Mouse (Mus musculus) kidney, adult 2 months (tissue): ENCODE results near the gene Itpk1.

Experiments
- CTCF ChIP-seq: fragments of 200-500 bp; conservative IDR thresholded peaks from 2 replicates; pipeline ENCODE4 v1.5.1; 2011; ENCODE audit warnings: low read depth, mild to moderate bottlenecking, control low read depth, low read length, moderate library complexity, mixed read lengths; ENCODE audit not compliant: insufficient read depth, insufficient read length
- POLR2A ChIP-seq: fragments of 200-500 bp; IDR thresholded peaks from one replicate; pipeline ENCODE4 v1.6.1; 2011; ENCODE audit warnings: low read depth, low read length, control low read depth

GRCm38 (mm10) chr12:102618085-102618484 lies 86.6 kb downstream of the Itpk1 start:
- TF ChIP-seq CTCF (no peak), POLR2A (no peak)
